Mouse (Mus musculus) heart, adult 2 months (tissue): Measurements from ENCODE around the gene Tmem116. TPM values are rescaled to one million over a fixed set of nuclear protein-coding genes. Genes with fewer than 3 reads are reported as not detected.

Source experiments
- DNase-seq, 2 experiments: peaks; one replicate each; pipeline ENCODE4 v3.0.0; 2021
- H3K27ac ChIP-seq: fragments of 200-600 bp; 2 replicates; pipeline ENCODE4 v1.8.1; 2022
- H3K27me3 ChIP-seq: fragments of 200-500 bp; 2 replicates; pipeline ENCODE4 v1.6.1; 2012; ENCODE audit warnings: mild to moderate bottlenecking, low read length, inconsistent platforms, mixed read lengths; ENCODE audit not compliant: control insufficient read depth, insufficient read depth
- H3K36me3 ChIP-seq: fragments of 200-500 bp; 2 replicates; pipeline ENCODE4 v1.6.1; 2012; ENCODE audit warnings: low read length, inconsistent platforms; ENCODE audit not compliant: control insufficient read depth, insufficient read depth
- H3K4me1 ChIP-seq: fragments of 200-500 bp; 2 replicates; pipeline ENCODE4 v1.6.1; 2011; ENCODE audit warnings: low read length; ENCODE audit not compliant: control insufficient read depth, insufficient read depth
- H3K4me3 ChIP-seq: fragments of 200-600 bp; 2 replicates; pipeline ENCODE4 v1.8.1; 2022
- H3K79me2 ChIP-seq: fragments of 200-500 bp; replicated peaks from 2 replicates; pipeline ENCODE4 v1.6.1; 2012; ENCODE audit warnings: mild to moderate bottlenecking, inconsistent platforms, low read length, moderate library complexity, mixed read lengths; ENCODE audit not compliant: control insufficient read depth, insufficient read depth
- H3K9ac ChIP-seq: fragments of 200-500 bp; 2 replicates; pipeline ENCODE4 v1.6.1; 2012; ENCODE audit warnings: low read depth, mild to moderate bottlenecking, control low read depth, inconsistent platforms, low read length, mixed read lengths
- CTCF ChIP-seq: fragments of 200-600 bp; IDR thresholded peaks from 2 replicates; pipeline ENCODE4 v1.8.1; 2022; ENCODE audit warnings: antibody characterized with exemption, mild to moderate bottlenecking, moderate library complexity
- EP300 ChIP-seq: fragments of 200-500 bp; IDR thresholded peaks from 2 replicates; pipeline ENCODE4 v1.6.1; 2011; ENCODE audit warnings: low read depth, low read length, control low read depth; ENCODE audit not compliant: insufficient read depth
- POLR2A ChIP-seq: fragments of 200-500 bp; IDR thresholded peaks from 2 replicates; pipeline ENCODE4 v1.6.1; 2011; ENCODE audit warnings: mild to moderate bottlenecking, low read depth, low read length, control low read depth; ENCODE audit not compliant: insufficient read depth
- WGBS: fragments of 180-500 bp; shearing (Covaris S2); methylation state at CpG from one replicate; pipeline ENCODE4 v1.1.7; 2018; 5-methylcytosine and 5-hydroxymethylcytosine counted together
- intact Hi-C: fragments of 180-260 bp; cut with DNase I; formaldehyde crosslinking; loops from one replicate; pipeline ENCODE4 v1.15.1; 2025
- polyA plus RNA-seq: library from polyadenylated mRNA; depleted of rRNA; stranded (reverse); fragments of >200 nt; gene quantifications from 2 replicates; pipeline ENCODE4 v1.2.3, GENCODE M21; 2012
- total RNA-seq, 2 experiments: library from RNA; stranded (reverse); gene quantifications; 2 replicates each; pipeline ENCODE4 v1.2.3; 2021

Tmem116 gene
- total and polyA plus RNA-seq, 3 experiments, result 10.0 to 16.2 (median 12.6) TPM

- Histone ChIP-seq H3K27ac (no peak overlapping the region), H3K9ac (no peak overlapping the region; the same call in 1 of the 2 replicates), H3K79me2 (no peaks in the 10 kb centered on the region), H3K36me3 (no peaks in the 10 kb centered on the region), H3K4me1 (no peaks in the 10 kb centered on the region), H3K27me3 (no peaks in the 10 kb centered on the region), H3K4me3 (no peak overlapping the region)
- intact Hi-C loops, result no loop called here
- WGBS, result 69% methylated on average over 5 of the region's 5 CpGs
- no peak for DNase-seq
- no peak for TF ChIP-seq POLR2A
These were observed 11.3 kb downstream of the Tmem116 start for GRCm38 (mm10) chr5:121462967-121463366.

- Histone ChIP-seq H3K27ac (no peak overlapping the region), H3K9ac (no peak overlapping the region)
- intact Hi-C loops, result no loop called here
These were observed 12.0 kb downstream of the Tmem116 start for GRCm38 (mm10) chr5:121463601-121464250.

GRCm38 (mm10) chr5:121469566-121469965 is 17.9 kb downstream of the Tmem116 start:
- intact Hi-C loops, result no loop called here
- H3K4me3 ChIP-seq, result no peak overlapping the region
- H3K79me2 ChIP-seq, result no peaks in the 10 kb centered on the region
- no peak overlapping the region for H3K9ac ChIP-seq
- 39% methylated on average over 3 of the region's 3 CpGs for WGBS
- H3K4me1 ChIP-seq, result no peaks in the 10 kb centered on the region
- H3K27me3 ChIP-seq, result no peaks in the 10 kb centered on the region
- DNase-seq, result no peak
- H3K27ac ChIP-seq, result no peak overlapping the region
- TF ChIP-seq EP300 (no peak), POLR2A (no peak), CTCF (no peak)
- H3K36me3 ChIP-seq, result no peaks in the 10 kb centered on the region

More at GRCm38 (mm10) chr5:121463601-121464250, 12.0 kb downstream of the Tmem116 start:
- no peak for TF ChIP-seq EP300
- no peak for TF ChIP-seq POLR2A
- no peak for TF ChIP-seq CTCF
- no peak overlapping the region for H3K4me3 ChIP-seq
- no peak for DNase-seq
- no peaks in the 10 kb centered on the region for H3K36me3 ChIP-seq
- H3K4me1 ChIP-seq, result no peaks in the 10 kb centered on the region
- 66% methylated on average over 5 of the region's 5 CpGs for WGBS
- H3K27me3 ChIP-seq, result no peaks in the 10 kb centered on the region
- H3K79me2 ChIP-seq, result no peaks in the 10 kb centered on the region

GRCm38 (mm10) chr5:121472411-121472810 is 20.7 kb downstream of the Tmem116 start:
- no peak overlapping the region for H3K9ac ChIP-seq
- no peaks in the 10 kb centered on the region for H3K4me1 ChIP-seq
- no peaks in the 10 kb centered on the region for H3K79me2 ChIP-seq
- 86% methylated on average over 2 of the region's 2 CpGs for WGBS
- intact Hi-C loops, result no loop called here
- TF ChIP-seq POLR2A (no peak), EP300 (no peak), CTCF (no peak)
- H3K36me3 ChIP-seq, result no peaks in the 10 kb centered on the region
- no peak for DNase-seq
- H3K27ac ChIP-seq, result no peak overlapping the region
- H3K4me3 ChIP-seq, result no peak overlapping the region
- no peaks in the 10 kb centered on the region for H3K27me3 ChIP-seq

GRCm38 (mm10) chr5:121474610-121475009 is 22.9 kb downstream of the Tmem116 start:
- no peak for TF ChIP-seq CTCF
- TF ChIP-seq EP300, result no peak
- no peak for TF ChIP-seq POLR2A
- intact Hi-C loops, result loop anchor here (5.0 kb wide), 1 partner anchor 32 kb away; no protein-coding TSS in a partner anchor
- DNase-seq, result no peak
- H3K4me3 ChIP-seq, result no peak overlapping the region
- H3K79me2 ChIP-seq, result no peaks in the 10 kb centered on the region
- no peaks in the 10 kb centered on the region for H3K36me3 ChIP-seq
- H3K4me1 ChIP-seq, result no peaks in the 10 kb centered on the region
- H3K27me3 ChIP-seq, result no peaks in the 10 kb centered on the region
- no peak overlapping the region for H3K27ac ChIP-seq
- 53% methylated on average over 7 of the region's 7 CpGs for WGBS
- no peak overlapping the region for H3K9ac ChIP-seq

GRCm38 (mm10) chr5:121476040-121476439 is 24.3 kb downstream of the Tmem116 start:
- TF ChIP-seq EP300, result no peak
- TF ChIP-seq CTCF, result no peak
- TF ChIP-seq POLR2A, result no peak

More at GRCm38 (mm10) chr5:121476040-121476439, 24.3 kb downstream of the Tmem116 start:
- WGBS, result 74% methylated on average over 1 of the region's 1 CpGs
- Histone ChIP-seq H3K27ac (no peak overlapping the region), H3K36me3 (no peaks in the 10 kb centered on the region), H3K4me1 (no peaks in the 10 kb centered on the region), H3K27me3 (no peaks in the 10 kb centered on the region), H3K79me2 (no peaks in the 10 kb centered on the region), H3K4me3 (no peak overlapping the region), H3K9ac (no peak overlapping the region)
- DNase-seq, result no peak
- intact Hi-C loops, result loop anchor here (5.0 kb wide), 1 partner anchor 34 kb away; no protein-coding TSS in a partner anchor
